Mouse (Mus musculus): ENCODE results near the gene Iqgap2.

- TF ChIP-seq CTCF (IDR thresholded peaks at IDR 0.05) (no peak), POLR2A (IDR thresholded peaks at IDR 0.05; ENCODE audit: insufficient read depth, low read depth, low read length) (no peak)
These were observed 27.0 kb upstream of the Iqgap2 start for GRCm38 (mm10) chr13:95918624-95919284.

Data from heart, adult 2 months (tissue).